Mouse (Mus musculus): ENCODE results near the gene Nrbf2.

DNA sequence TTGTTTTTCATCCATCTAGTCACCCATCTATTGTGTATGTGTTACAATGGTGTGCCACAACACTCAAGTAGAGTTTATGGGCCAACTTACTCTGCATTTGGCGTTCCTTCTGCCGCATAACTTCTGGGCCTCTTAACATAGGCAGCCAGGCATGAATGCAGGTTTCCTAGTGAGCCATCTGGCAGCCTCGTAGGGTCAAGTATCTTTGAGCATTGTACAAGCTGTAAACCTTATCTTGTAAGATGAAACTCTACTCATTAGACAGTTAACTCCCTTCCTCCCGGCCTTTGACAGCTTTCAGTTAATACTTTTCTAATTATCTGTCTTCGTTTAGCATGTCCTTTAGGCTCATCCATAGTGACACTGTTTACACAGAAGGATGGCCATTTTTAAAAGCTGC is 63.8 kb downstream of the Nrbf2 start:
- no peak for TF ChIP-seq POLR2A (IDR thresholded peaks at IDR 0.05; ENCODE audit: control insufficient read depth, extremely low read depth, insufficient read depth, low read length, poor library complexity)
- no peak for TF ChIP-seq CTCF (IDR thresholded peaks at IDR 0.05; ENCODE audit: borderline replicate concordance, control insufficient read depth, extremely low read depth, insufficient read depth, low read length, poor library complexity)
